8 mouse cellular contexts compared by ENCODE assay signal in genomic region chr14:57664311-57664821, GRCm38 (mm10). TPM values are rescaled to one million over a fixed set of nuclear protein-coding genes. Genes with fewer than 3 reads are reported as not detected.
DNase-seq lines count a peak whose midpoint lies in the region; ATAC-seq and TF ChIP-seq lines count a peak whose summit lies in the region.

No protein-coding gene starts in this region.

- no peaks in the 10 kb centered on the region for H3K27me3 ChIP-seq in embryonic facial prominence, embryonic 11.5 days (ENCODE audit: control insufficient read depth, insufficient read depth, low read length)
- no peaks in the 10 kb centered on the region for H3K27me3 ChIP-seq in hindbrain, embryonic 15.5 days
- H3K27me3 ChIP-seq in lung, embryonic 16.5 days (ENCODE audit: control insufficient read depth, insufficient read depth, low read depth, low read length): no peaks in the 10 kb centered on the region

- H3K9me3 ChIP-seq in embryonic facial prominence, embryonic 11.5 days (replicated peaks; ENCODE audit: control insufficient read depth, low read length): no peaks in the 10 kb centered on the region
- no peaks in the 10 kb centered on the region for H3K9me3 ChIP-seq in hindbrain, embryonic 15.5 days
- no peaks in the 10 kb centered on the region for H3K9me3 ChIP-seq in lung, embryonic 16.5 days (ENCODE audit: control insufficient read depth, low read length)

- peak overlapping the region; percentile 67 for H3K4me2 ChIP-seq in embryonic facial prominence, embryonic 11.5 days (ENCODE audit: low read depth, low read length)
- H3K4me2 ChIP-seq in hindbrain, embryonic 15.5 days: peak overlapping the region; percentile 96
- H3K4me2 ChIP-seq in lung, embryonic 16.5 days (ENCODE audit: low read depth, low read length): peak overlapping the region; percentile 68

- peak overlapping the region; percentile 92 for H3K9ac ChIP-seq in embryonic facial prominence, embryonic 11.5 days (replicated peaks; ENCODE audit: low read length)
- peak overlapping the region; percentile 78 for H3K9ac ChIP-seq in hindbrain, embryonic 15.5 days
- H3K9ac ChIP-seq in lung, embryonic 16.5 days (ENCODE audit: low read length): peak overlapping the region; percentile 92

- H3K4me1 ChIP-seq in embryonic facial prominence, embryonic 11.5 days (ENCODE audit: control insufficient read depth, insufficient read depth, low read length): no peaks in the 10 kb centered on the region
- peaks cover 31% of the 10 kb centered on the region for H3K4me1 ChIP-seq in hindbrain, embryonic 15.5 days (replicated peaks)
- peaks cover 12% of the 10 kb centered on the region for H3K4me1 ChIP-seq in lung, embryonic 16.5 days (replicated peaks; ENCODE audit: control insufficient read depth, insufficient read depth, low read length)

- WGBS in embryonic facial prominence, embryonic 11.5 days: 0% methylated on average over 19 of the region's 19 CpGs
- WGBS in hindbrain, embryonic 15.5 days: under 1% methylated on average over 19 of the region's 19 CpGs
- 0% methylated on average over 19 of the region's 19 CpGs for WGBS in lung, embryonic 16.5 days

- peak overlapping the region; percentile 97 for H3K27ac ChIP-seq in layer of hippocampus, adult 2 months
- H3K27ac ChIP-seq in embryonic facial prominence, embryonic 11.5 days (replicated peaks; ENCODE audit: low read depth, low read length): peak overlapping the region; percentile 94
- peak overlapping the region; percentile 97 for H3K27ac ChIP-seq in hindbrain, embryonic 15.5 days (replicated peaks)
- peak overlapping the region; percentile 92 for H3K27ac ChIP-seq in lung, embryonic 16.5 days (ENCODE audit: low read length)

- no peaks in the 10 kb centered on the region for H3K36me3 ChIP-seq in embryonic facial prominence, embryonic 11.5 days (replicated peaks; ENCODE audit: control insufficient read depth, insufficient read depth, low read depth, low read length)
- H3K36me3 ChIP-seq in hindbrain, embryonic 15.5 days: no peaks in the 10 kb centered on the region
- no peaks in the 10 kb centered on the region for H3K36me3 ChIP-seq in lung, embryonic 16.5 days (ENCODE audit: control insufficient read depth, insufficient read depth, low read length)

- TF ChIP-seq CTCF in layer of hippocampus, adult 2 months (conservative IDR thresholded peaks at IDR 0.05): no peak

- ATAC-seq in embryonic facial prominence, embryonic 11.5 days (replicated peaks; ENCODE audit: insufficient number of reproducible peaks, low FRiP score, low TSS enrichment, low read depth): peak; percentile 64
- ATAC-seq in hindbrain, embryonic 15.5 days (ENCODE audit: low FRiP score, low read depth): peak; percentile 69
- ATAC-seq in lung, embryonic 16.5 days (ENCODE audit: low read depth): peak; percentile 67

- no peak for DNase-seq in layer of hippocampus, adult 2 months (ENCODE audit: low spot score in 2 of 2)
- DNase-seq in layer of hippocampus, postnatal 10 days (ENCODE audit: low spot score in 2 of 2): no peak
- DNase-seq in NIH3T3 (ENCODE audit: low read depth): peak; percentile 10
- peak; percentile 23 for DNase-seq in embryonic facial prominence, embryonic 11.5 days (ENCODE audit: low spot score)
- DNase-seq in spleen, postnatal 36 days (ENCODE audit: low spot score in 2 of 2): peak; percentile 8 to 18
- no peak for DNase-seq in right cerebral cortex, postnatal 36 days (ENCODE audit: low spot score in 2 of 2)

- H3K4me3 ChIP-seq in layer of hippocampus, adult 2 months: peak overlapping the region; percentile 90
- H3K4me3 ChIP-seq in embryonic facial prominence, embryonic 11.5 days (ENCODE audit: low read depth, low read length): peak overlapping the region; percentile 89
- peak overlapping the region; percentile 76 for H3K4me3 ChIP-seq in hindbrain, embryonic 15.5 days
- H3K4me3 ChIP-seq in lung, embryonic 16.5 days (ENCODE audit: low read length): peak overlapping the region; percentile 68

RNA-seq across cellular contexts. Expression of gene Xpo4, which starts 0.9 kb away (rescaled TPM):
- 10 to 100 TPM; 14.4 to 15.0 TPM for total RNA-seq in layer of hippocampus, adult 2 months (2021)
- 10 to 100 TPM; 15.2 to 15.5 TPM for total RNA-seq in layer of hippocampus, postnatal 10 days (2021)
- 37.0 and 38.0 TPM in 2 replicates for polyA plus RNA-seq in embryonic facial prominence, embryonic 11.5 days (2014; fragmentation: Nextera tagmentation; extraction: Ambion mirVana)
- 11.6 and 12.3 TPM in 2 replicates for polyA plus RNA-seq in hindbrain, embryonic 15.5 days (2015; fragmentation: Nextera tagmentation; extraction: Ambion mirVana)
- polyA plus RNA-seq in lung, embryonic 16.5 days (2015; fragmentation: Nextera tagmentation; extraction: Ambion mirVana): 19.7 and 19.8 TPM in 2 replicates

Comparison
In these comparisons a context has a peak if more than half of its experiments do, and no peak if none do; other contexts are left out.
1. DNase-seq: peak in NIH3T3 (single experiment), embryonic facial prominence, embryonic 11.5 days (single experiment) and spleen, postnatal 36 days (2 of 2); none in layer of hippocampus, adult 2 months (0 of 2), layer of hippocampus, postnatal 10 days (0 of 2) and right cerebral cortex, postnatal 36 days (0 of 2).
2. Peak in every context shown above with its lines, with median percentiles within 50 percentile points of each other: H3K27ac ChIP-seq, H3K4me3 ChIP-seq, ATAC-seq, H3K4me2 ChIP-seq and H3K9ac ChIP-seq.